Mouse (Mus musculus) kidney, adult 2 months (tissue): ENCODE data around the gene Gimap8.

Experiments
- CTCF ChIP-seq: fragments of 200-500 bp; conservative IDR thresholded peaks from 2 replicates; pipeline ENCODE4 v1.5.1; 2011; ENCODE audit warnings: low read depth, mild to moderate bottlenecking, control low read depth, low read length, moderate library complexity, mixed read lengths; ENCODE audit not compliant: insufficient read depth, insufficient read length
- POLR2A ChIP-seq: fragments of 200-500 bp; IDR thresholded peaks from one replicate; pipeline ENCODE4 v1.6.1; 2011; ENCODE audit warnings: low read depth, low read length, control low read depth

DNA sequence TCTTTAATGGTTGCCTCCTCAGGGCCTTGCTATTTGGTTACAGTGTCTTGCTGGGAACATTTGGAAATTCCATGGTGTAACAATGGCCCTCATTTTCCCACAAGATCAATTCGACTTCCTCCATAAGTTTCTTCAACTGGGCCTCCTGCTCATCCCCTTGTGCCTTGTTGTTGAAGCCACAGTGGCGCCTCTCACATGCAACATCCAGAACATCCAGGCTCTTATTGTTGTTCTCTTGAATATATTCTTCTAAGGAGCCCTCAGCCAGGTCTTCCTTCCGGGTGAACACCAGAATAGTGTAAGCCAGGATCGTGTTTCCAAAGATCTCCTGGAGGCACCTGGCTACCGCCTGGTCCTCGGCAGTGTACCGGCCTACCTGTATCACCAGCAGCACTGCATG lies 55.1 kb downstream of the Gimap8 start:
- TF ChIP-seq CTCF (no peak), POLR2A (no peak)
